Mouse (Mus musculus): ENCODE data around the gene Plxdc1.
A peak's percentile ranks its signal among the peaks of the same experiment; 100 is the strongest.

Plxdc1 gene

GRCm38 (mm10) chr11:97987551-97988526, 1.6 kb upstream of the Plxdc1 start:
- peak; percentile 91 for DNase-seq

DNA sequence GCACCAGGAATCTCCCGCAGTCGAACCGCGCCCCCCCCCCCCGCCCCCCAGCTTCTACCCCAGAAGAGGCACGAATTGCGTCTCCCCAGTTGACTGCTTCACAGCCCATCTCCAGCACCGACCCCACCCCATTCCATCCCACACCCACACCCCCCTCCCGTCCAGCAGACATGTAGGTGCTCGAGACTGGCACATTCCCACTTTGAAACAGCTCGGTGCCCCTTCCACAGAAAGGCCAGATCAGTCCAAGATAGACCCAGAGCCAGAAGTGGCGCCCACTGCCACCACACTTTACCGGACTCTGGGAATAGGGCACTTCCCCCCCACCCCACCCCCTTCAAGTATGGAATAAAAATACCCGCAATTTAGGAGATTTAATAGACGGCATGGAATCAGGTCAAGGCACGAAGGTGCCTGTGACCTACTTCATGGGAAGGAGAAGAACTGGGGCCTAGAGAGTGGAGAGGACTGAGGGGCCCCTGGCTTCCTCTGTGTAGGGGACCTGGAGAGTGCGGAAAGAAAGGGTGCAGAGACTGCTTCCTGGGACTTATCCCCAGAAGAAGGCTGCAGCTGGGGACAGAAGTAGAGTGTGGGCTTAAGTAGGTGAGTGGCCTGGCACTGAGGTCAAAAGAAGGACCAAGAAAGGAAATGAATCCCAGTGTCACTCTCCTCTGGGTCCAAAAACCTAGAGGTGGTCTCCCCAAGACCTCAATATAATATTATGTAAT, 658 bp upstream of the Plxdc1 start:
- no peak for DNase-seq

DNA sequence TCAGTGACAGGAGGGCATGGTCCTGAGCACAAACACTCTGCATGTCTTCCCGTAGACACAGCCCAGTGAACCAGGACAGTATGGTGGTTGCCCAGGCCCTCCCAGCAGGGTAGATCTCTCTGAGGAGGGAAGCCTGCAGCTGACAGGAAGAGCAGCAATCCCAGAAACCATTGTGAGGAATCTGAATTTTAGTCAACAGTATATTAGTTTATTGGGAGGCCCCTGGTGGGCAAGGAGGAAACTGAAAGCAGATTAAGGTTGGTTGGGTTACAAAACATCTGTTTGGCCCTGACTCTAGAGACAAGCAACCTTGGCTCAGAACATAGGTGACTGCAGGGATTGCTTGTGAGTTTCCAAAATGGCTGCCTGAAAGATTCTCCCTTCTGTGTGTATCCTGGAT, 2.3 kb downstream of the Plxdc1 start:
- DNase-seq: no peak

DNA sequence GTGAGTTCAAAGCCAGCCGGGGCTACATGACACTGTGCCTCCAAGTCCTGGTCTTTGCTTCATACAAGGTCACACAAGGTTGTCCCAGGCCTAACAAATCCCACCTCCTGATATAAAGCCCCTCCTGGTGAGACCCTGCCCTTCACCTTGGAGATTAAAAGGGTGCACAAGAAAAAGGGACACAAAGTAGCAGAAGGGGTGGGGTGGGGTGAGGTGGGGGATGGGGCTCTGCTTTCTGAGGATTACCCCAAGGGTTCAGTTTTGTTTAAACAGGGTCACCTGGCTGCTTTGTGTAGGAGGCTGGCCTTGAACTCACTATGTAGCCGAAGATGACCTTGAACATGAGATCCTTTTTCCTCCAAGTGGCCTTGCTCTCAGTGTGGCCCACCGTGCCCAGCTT, 2.7 kb downstream of the Plxdc1 start:
- no peak for DNase-seq

GRCm38 (mm10) chr11:97982721-97983120, 3.5 kb downstream of the Plxdc1 start:
- DNase-seq: no peak

DNA sequence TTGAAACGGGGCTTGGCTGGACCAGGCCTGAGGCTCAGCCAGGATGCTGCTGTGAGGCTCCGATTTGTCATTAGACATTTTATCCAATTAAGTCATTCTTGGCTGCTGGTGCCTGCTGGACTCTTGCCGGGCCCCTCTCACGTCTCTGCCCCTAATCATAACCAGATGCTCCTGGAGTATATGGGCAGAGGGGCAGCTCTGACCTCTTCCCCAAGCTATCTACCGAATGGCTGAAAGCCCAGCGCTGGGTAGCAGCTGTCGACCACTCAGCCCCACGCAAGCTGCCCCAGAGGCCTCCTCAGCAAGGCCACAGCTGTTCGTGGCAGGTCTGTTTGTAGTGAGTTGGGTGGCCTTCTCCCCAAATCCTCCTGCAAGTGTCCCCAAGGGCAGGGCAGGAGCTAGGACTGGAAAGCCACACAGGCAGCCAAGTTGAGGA, 5.7 kb downstream of the Plxdc1 start:
- no peak for DNase-seq

- no peak for DNase-seq
Measured at GRCm38 (mm10) chr11:97979824-97980495, 6.3 kb downstream of the Plxdc1 start.

GRCm38 (mm10) chr11:97978392-97978791, 7.9 kb downstream of the Plxdc1 start:
- no peak for DNase-seq

DNA sequence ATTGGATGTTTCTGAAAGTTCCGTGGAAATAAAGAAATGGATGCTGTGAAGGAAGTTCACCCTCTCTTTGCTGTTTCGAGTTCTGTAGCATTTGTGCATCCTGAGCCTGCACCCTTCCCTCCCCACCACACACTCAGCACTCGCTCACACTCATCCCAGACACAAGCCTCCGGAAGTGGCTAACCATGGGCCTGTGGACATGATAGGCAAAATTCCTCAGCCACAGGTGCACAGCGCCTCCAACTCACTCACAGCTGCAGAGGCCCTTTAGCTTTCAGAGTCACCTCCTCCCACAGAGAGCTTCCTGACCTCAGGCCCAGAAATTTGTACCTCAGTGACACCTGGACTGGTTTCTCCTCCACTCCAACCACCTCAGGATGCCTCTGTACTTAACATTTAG, 8.4 kb downstream of the Plxdc1 start:
- DNase-seq: no peak

DNA sequence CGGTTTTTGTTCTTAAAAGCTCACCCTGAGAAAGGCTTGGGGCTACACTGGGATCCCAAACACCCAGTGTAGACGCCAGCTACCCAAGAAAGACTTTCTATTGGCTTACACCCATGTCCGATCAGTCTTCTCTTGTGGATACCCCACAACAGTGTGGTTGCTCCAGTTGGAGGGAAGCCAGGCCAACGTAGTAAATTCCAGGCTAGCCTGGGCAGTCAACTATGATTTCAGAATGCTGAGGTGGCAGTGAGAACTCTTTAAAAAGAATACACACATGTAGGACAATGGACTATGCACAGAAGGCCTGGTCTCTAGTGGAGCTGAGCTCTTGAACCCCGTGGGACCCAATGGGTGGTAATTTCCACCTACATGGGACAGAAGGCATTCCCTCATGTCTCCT, 11.5 kb downstream of the Plxdc1 start:
- DNase-seq: no peak

GRCm38 (mm10) chr11:97974141-97974540, 12.1 kb downstream of the Plxdc1 start:
- DNase-seq: no peak

DNA sequence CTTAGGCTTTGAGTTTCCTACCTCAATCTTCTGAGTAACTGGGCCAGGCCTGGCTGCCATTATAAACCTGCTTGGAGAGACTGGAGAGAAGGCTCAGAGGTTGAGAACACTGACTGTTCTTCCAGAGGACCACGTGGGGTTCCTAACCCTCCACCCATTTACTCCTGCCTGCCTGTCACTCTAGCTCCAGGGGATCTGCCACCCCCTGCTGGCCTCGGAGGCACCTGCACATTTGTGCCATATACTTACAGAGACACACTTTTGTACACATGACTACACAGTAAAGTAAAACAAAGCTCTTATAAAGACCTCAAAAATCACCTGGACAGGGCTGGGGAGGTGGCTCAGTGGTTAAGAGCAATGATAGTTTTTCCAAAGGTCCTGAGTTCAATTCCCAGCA, 13.8 kb downstream of the Plxdc1 start:
- DNase-seq: no peak

- DNase-seq: no peak
Measured at GRCm38 (mm10) chr11:97971232-97971631, 15.0 kb downstream of the Plxdc1 start.

DNA sequence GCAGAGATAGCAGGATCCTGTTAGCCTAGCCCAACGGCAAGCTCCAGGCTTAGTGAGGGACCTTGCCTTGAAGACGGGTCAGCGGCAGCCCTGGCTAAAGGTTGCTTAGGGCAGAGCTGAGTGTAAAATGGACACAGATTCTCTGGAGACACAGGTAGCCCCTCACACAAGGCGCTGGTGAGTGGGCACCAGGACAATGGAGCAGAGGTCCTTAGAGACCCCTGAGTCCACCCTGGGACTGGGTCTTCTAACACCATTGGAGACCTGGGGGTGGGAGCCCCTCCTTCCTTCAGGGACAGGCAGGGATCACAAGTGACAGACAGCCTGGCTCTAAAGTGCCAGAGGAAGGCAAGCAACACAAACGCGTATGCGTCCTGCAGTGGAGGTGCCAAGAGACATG, 15.5 kb downstream of the Plxdc1 start:
- DNase-seq: no peak

- DNase-seq: no peak
Measured at GRCm38 (mm10) chr11:97968385-97968784, 17.9 kb downstream of the Plxdc1 start.

- no peak for DNase-seq
Measured at GRCm38 (mm10) chr11:97967114-97967513, 19.1 kb downstream of the Plxdc1 start.

DNA sequence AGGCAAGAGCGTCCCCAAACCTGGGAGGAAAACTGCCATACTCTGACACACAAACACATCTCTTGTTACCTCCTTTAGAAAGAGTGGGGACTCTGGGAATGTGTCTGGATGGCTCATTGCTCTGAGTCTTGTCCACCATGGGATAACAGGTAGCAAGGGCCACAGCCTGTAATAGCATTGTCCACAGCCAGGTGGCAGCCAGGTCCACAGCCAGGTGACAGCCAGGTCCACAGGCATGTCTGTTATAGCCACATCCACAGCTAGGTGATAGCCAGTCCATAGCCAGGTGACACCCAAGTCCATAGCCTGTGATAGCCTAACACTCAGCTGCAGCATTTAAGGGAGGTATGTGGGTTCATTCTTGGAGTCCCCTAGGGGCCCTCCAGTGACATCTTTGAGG, 25.3 kb downstream of the Plxdc1 start:
- no peak for DNase-seq

- DNase-seq: no peak
Measured at GRCm38 (mm10) chr11:97959300-97959680, 27.0 kb downstream of the Plxdc1 start.

DNA sequence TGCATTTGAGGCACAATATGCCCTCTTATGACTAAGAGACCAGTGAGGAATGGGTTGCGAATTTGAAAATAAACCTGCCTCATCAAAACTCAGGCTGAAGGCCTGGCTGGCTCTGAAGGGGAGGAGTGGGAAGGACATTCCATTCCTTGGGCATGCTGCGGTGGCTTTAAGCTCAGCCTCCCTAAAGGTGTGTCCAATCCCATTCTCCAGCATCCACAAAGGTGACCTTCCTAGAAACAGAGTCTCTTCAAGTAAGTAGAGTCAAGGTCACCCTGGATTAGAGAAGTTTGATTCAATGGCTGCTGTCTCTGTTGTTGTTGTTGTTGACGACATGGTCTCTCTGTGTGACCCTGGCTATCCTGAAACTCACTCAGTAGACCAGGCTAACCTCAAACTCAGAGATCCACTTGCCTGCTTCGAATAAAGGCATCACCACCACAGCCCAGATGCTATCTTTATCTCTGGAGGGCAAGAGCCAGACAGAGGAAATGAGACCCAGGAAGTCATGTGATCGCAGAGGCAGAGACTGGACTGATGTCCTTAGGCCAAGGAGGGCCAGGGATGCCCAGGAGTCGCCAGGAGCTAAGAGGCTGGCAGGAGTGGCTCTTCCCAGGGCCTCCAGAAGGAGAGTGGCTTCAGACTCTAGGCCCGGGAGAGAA, 27.5 kb downstream of the Plxdc1 start:
- DNase-seq: no peak

DNA sequence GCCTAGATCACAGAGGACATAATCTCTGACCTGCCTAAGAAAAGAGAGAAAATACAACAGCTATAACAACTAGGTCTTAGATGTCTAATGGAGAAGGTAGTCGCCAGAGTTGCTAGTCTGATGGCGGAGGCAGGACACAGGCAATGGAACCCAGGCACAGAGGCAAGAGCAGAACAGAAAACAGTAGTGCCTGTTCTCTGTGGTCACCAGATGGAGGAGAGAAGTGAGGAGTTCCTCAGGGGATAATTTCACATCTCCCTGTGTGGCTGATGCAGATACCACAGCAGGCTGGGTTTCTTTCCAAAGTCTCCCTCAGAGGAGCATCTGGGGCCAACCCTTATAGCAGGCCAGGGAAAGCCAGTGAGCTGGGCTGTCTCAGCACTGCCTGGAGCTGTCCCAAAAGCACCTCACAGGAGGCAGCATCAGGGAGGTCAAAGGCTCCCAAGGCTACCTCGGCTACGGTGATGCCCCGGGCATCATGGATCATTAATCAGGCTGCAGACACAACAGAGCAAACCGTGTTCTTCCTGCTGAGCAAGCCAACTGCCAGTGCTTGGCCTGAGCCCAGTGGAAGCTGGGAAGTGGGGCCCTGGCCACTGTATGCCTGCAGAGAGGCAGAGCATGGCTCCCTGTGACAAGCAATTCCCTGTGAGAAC, 29.2 kb downstream of the Plxdc1 start:
- DNase-seq: no peak

DNA sequence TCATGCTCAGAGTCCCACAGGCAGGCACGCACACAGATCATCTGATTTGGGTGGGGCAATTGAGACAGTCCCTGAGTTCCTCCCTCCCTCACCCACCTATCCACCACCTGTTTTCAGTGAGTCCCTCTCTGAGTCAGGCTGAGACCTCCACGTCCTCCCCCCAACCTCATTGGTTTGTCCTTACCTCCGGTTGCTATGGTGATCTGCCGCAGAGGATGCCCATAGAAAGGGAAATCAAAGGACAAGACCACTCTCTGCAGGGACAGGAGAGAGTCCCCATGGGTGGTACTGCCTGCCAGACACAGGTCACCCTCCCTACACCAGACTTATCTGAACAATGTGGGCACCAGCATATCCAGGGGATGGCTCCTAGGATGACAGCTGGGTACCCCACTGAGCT, 30.3 kb downstream of the Plxdc1 start:
- DNase-seq: no peak

DNA sequence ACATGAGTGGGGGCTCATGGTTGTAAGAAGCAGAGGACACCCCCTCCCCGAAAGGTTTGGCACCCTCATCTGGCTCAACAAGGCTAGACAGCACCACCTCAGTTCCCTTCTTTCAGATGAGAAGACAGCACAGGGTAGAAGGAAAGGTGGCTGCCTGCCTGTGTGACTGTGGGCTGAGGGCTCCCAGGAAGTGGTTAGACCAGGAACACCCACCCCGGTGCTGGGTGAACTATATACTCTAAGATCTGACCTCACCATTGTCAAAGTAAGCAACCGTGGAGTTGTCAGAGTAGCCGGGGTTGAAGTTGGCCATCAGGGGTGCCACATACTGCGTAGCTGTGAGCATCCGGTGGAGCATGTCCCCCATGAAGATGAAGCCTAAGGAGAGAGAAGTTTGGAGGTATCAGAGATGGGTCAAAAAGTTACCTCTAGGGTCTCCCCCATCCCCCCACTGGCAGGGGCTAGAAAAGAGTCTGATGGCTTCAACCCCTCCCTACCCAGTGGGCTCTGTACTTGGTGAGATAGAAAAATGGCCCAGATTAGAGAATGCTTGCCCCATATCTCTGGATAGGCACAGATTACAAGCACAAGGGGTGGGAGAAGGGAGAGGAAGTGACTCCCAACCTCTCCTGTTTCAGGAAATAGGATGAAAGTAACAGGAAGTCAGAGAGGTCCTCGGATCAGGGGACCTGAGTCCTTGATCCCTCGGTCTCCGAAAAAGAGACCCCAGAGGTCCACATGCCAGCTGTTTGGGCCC, 30.9 kb downstream of the Plxdc1 start:
- no peak for DNase-seq
